Mouse (Mus musculus): Measurements from ENCODE around the gene Rhox4g. TPM values are rescaled to one million over a fixed set of nuclear protein-coding genes. Genes with fewer than 3 reads are reported as not detected.

Rhox4g gene
- not detected in 2 replicates for polyA plus RNA-seq (2021; fragmentation: Nextera tagmentation)
- long read RNA-seq, experiment 1, result 0 reads
- long read RNA-seq, experiment 2, result 0 reads

GRCm38 (mm10) chrX:37651227-37651626 lies at the start of gene Rhox4g:
Gene Rhox4g, minus strand, starts transcription at chrX:37651327.

GRCm38 (mm10) chrX:37673177-37673576 lies 22.1 kb upstream of the Rhox4g start, which contains the start of gene Rhox2h:
Gene Rhox2h, minus strand, starts transcription at chrX:37673277.

GRCm38 (mm10) chrX:37668664-37669063 lies 17.5 kb upstream of the Rhox4g start, which contains the start of gene Rhox3h:
Gene Rhox3h, minus strand, starts transcription at chrX:37668764.

GRCm38 (mm10) chrX:37643370-37643769 lies 7.8 kb downstream of the Rhox4g start, which contains the start of gene Rhox2g:
Gene Rhox2g, minus strand, starts transcription at chrX:37643470.

GRCm38 (mm10) chrX:37628512-37628911 lies 22.6 kb downstream of the Rhox4g start, which contains the start of gene Rhox3g:
Gene Rhox3g, minus strand, starts transcription at chrX:37628612.

GRCm38 (mm10) chrX:37607604-37608003 lies 43.5 kb downstream of the Rhox4g start, which contains the start of gene Rhox4f:
Gene Rhox4f, minus strand, starts transcription at chrX:37607704.

Other genes with a start within 250 kb of the Rhox4g start
- not detected in 2 replicates for gene Rhox2b, start 239.3 kb downstream of the Rhox4g start, polyA plus RNA-seq (2021; fragmentation: Nextera tagmentation)
- gene Rhox4b, start 218.8 kb downstream of the Rhox4g start, polyA plus RNA-seq (2021; fragmentation: Nextera tagmentation), result not detected in 2 replicates
- gene Rhox2c, start 197.6 kb downstream of the Rhox4g start, polyA plus RNA-seq (2021; fragmentation: Nextera tagmentation), result not detected in 2 replicates
- gene Rhox3c, start 192.7 kb downstream of the Rhox4g start, polyA plus RNA-seq (2021; fragmentation: Nextera tagmentation), result not detected in 2 replicates
- gene Rhox4c, start 171.0 kb downstream of the Rhox4g start, polyA plus RNA-seq (2021; fragmentation: Nextera tagmentation), result not detected in 2 replicates
- gene Rhox2d, start 157.9 kb downstream of the Rhox4g start, polyA plus RNA-seq (2021; fragmentation: Nextera tagmentation), result not detected in 2 replicates
- not detected in 2 replicates for gene Rhox4d, start 137.0 kb downstream of the Rhox4g start, polyA plus RNA-seq (2021; fragmentation: Nextera tagmentation)
- gene Rhox2e, start 120.9 kb downstream of the Rhox4g start, polyA plus RNA-seq (2021; fragmentation: Nextera tagmentation), result not detected in 2 replicates
- not detected in 2 replicates for gene Rhox3e, start 109.3 kb downstream of the Rhox4g start, polyA plus RNA-seq (2021; fragmentation: Nextera tagmentation)
- not detected in 2 replicates for gene Rhox4e, start 93.9 kb downstream of the Rhox4g start, polyA plus RNA-seq (2021; fragmentation: Nextera tagmentation)
- not detected in 2 replicates for gene Rhox2f, start 79.9 kb downstream of the Rhox4g start, polyA plus RNA-seq (2021; fragmentation: Nextera tagmentation)
- not detected in 2 replicates for gene Rhox3f, start 70.3 kb downstream of the Rhox4g start, polyA plus RNA-seq (2021; fragmentation: Nextera tagmentation)
- not detected in 2 replicates for gene Rhox4f, start 43.6 kb downstream of the Rhox4g start, polyA plus RNA-seq (2021; fragmentation: Nextera tagmentation)
- gene Rhox3g, start 22.7 kb downstream of the Rhox4g start, polyA plus RNA-seq (2021; fragmentation: Nextera tagmentation), result not detected in 2 replicates
- gene Rhox2g, start 7.9 kb downstream of the Rhox4g start, polyA plus RNA-seq (2021; fragmentation: Nextera tagmentation), result not detected in 2 replicates
- not detected in 2 replicates for gene Rhox3h, start 17.4 kb upstream of the Rhox4g start, polyA plus RNA-seq (2021; fragmentation: Nextera tagmentation)
- not detected in 2 replicates for gene Rhox2h, start 21.9 kb upstream of the Rhox4g start, polyA plus RNA-seq (2021; fragmentation: Nextera tagmentation)
- gene Rhox5, start 153.5 kb upstream of the Rhox4g start, polyA plus RNA-seq (2021; fragmentation: Nextera tagmentation), result 0.20 and 0.55 TPM in 2 replicates
- gene Rhox6, start 175.6 kb upstream of the Rhox4g start, polyA plus RNA-seq (2021; fragmentation: Nextera tagmentation), result not detected in 2 replicates
- gene Rhox7a, start 180.4 kb upstream of the Rhox4g start, polyA plus RNA-seq (2021; fragmentation: Nextera tagmentation), result not detected in 2 replicates
- not detected in 2 replicates for gene Rhox8, start 227.6 kb upstream of the Rhox4g start, polyA plus RNA-seq (2021; fragmentation: Nextera tagmentation)
- gene Rhox7b, start 245.9 kb upstream of the Rhox4g start, polyA plus RNA-seq (2021; fragmentation: Nextera tagmentation), result not detected in 2 replicates

Measured in layer of hippocampus, adult 6 months (tissue).